Mouse (Mus musculus) embryonic fibroblast, embryonic 13.5 days (primary cell): ENCODE measurements around the gene Lrrc57.

Experiments used
- CTCF ChIP-seq: IDR thresholded peaks from 2 replicates; pipeline ENCODE4 v1.5.1; 2011; ENCODE audit warnings: mild to moderate bottlenecking, control low read depth, low read length, moderate library complexity, borderline replicate concordance; ENCODE audit not compliant: insufficient read depth
- POLR2A ChIP-seq: IDR thresholded peaks from 2 replicates; pipeline ENCODE4 v1.6.1; 2011; ENCODE audit warnings: low read depth, mild to moderate bottlenecking, control low read depth, low read length, moderate library complexity

DNA sequence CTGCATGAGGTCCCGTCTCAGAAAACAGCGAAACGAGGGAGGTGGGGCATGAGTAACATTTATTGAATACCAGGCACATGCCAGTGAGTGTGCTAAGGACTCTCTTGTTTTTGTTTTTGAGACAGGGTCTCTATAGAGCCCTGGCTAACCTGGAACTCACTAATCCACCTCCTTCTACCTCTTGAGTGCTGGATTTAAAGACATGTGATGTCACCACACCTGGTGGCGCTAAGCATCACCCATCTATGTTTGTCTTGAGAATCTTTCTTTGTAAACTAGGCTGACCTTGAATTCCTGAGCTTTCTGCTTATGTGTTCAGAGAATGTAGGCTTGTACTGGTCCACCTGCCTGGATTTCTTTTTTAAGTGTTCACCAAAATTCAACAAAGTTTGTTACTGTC is 31.5 kb downstream of the Lrrc57 start:
- TF ChIP-seq CTCF (no peak), POLR2A (no peak)
